Mouse (Mus musculus): ENCODE measurements around the gene Gm10260. TPM values are rescaled to one million over a fixed set of nuclear protein-coding genes. Genes with fewer than 3 reads are reported as not detected.

Gene Gm10260
- polyA plus RNA-seq, 1 experiment: 22.7 TPM

- no peak for TF ChIP-seq GATA1 (IDR thresholded peaks at IDR 0.05; ENCODE audit: low read length)
- no peak for TF ChIP-seq TAL1 (IDR thresholded peaks at IDR 0.05; ENCODE audit: low read length)
- Histone ChIP-seq H3K4me1 (ENCODE audit: control insufficient read depth) (peaks cover 30% of the 10 kb centered on the region), H3K36me3 (ENCODE audit: control insufficient read depth) (no peaks in the 10 kb centered on the region; the same call in 1 of the 2 replicates), H3K9me3 (ENCODE audit: control insufficient read depth, low read length) (no peaks in the 10 kb centered on the region), H3K4me3 (replicated peaks) (no peak overlapping the region), H3K27me3 (ENCODE audit: control insufficient read depth) (no peaks in the 10 kb centered on the region)
Observed at GRCm38 (mm10) chr13:97735931-97736330, 24.5 kb downstream of the Gm10260 start.

- Histone ChIP-seq H3K4me3 (replicated peaks) (no peak overlapping the region), H3K36me3 (ENCODE audit: control insufficient read depth) (no peaks in the 10 kb centered on the region), H3K9me3 (ENCODE audit: control insufficient read depth, low read length) (no peaks in the 10 kb centered on the region), H3K27me3 (ENCODE audit: control insufficient read depth) (no peaks in the 10 kb centered on the region), H3K4me1 (ENCODE audit: control insufficient read depth) (peaks cover 24% of the 10 kb centered on the region)
- TF ChIP-seq TAL1 (IDR thresholded peaks at IDR 0.05; ENCODE audit: low read length) (no peak), GATA1 (IDR thresholded peaks at IDR 0.05; ENCODE audit: low read length) (no peak)
Observed at GRCm38 (mm10) chr13:97734760-97735159, 25.7 kb downstream of the Gm10260 start.

GRCm38 (mm10) chr13:97725160-97725825 is 35.1 kb downstream of the Gm10260 start:
- no peak overlapping the region for H3K4me3 ChIP-seq (replicated peaks)
- H3K9me3 ChIP-seq (ENCODE audit: control insufficient read depth, low read length): no peaks in the 10 kb centered on the region
- TF ChIP-seq GATA1 (IDR thresholded peaks at IDR 0.05; ENCODE audit: low read length): no peak
- no peak for TF ChIP-seq TAL1 (IDR thresholded peaks at IDR 0.05; ENCODE audit: low read length)
- H3K36me3 ChIP-seq (ENCODE audit: control insufficient read depth): no peaks in the 10 kb centered on the region
- no peaks in the 10 kb centered on the region for H3K4me1 ChIP-seq (ENCODE audit: control insufficient read depth)
- H3K27me3 ChIP-seq (ENCODE audit: control insufficient read depth): no peaks in the 10 kb centered on the region; the same call in 1 of the 2 replicates

- no peak overlapping the region for H3K4me3 ChIP-seq (replicated peaks)
- no peaks in the 10 kb centered on the region for H3K4me1 ChIP-seq (ENCODE audit: control insufficient read depth)
- H3K36me3 ChIP-seq (ENCODE audit: control insufficient read depth): no peaks in the 10 kb centered on the region
- no peak for TF ChIP-seq GATA1 (IDR thresholded peaks at IDR 0.05; ENCODE audit: low read length)
- TF ChIP-seq TAL1 (IDR thresholded peaks at IDR 0.05; ENCODE audit: low read length): no peak
- no peaks in the 10 kb centered on the region; the same call in 1 of the 2 replicates for H3K27me3 ChIP-seq (ENCODE audit: control insufficient read depth)
- H3K9me3 ChIP-seq (ENCODE audit: control insufficient read depth, low read length): no peaks in the 10 kb centered on the region
Observed at GRCm38 (mm10) chr13:97724551-97724950, 35.9 kb downstream of the Gm10260 start.

GRCm38 (mm10) chr13:97712506-97713275 is 47.7 kb downstream of the Gm10260 start:
- H3K36me3 ChIP-seq (ENCODE audit: control insufficient read depth): no peaks in the 10 kb centered on the region
- no peaks in the 10 kb centered on the region for H3K9me3 ChIP-seq (ENCODE audit: control insufficient read depth, low read length)
- H3K27me3 ChIP-seq (ENCODE audit: control insufficient read depth): no peaks in the 10 kb centered on the region
- no peak for TF ChIP-seq TAL1 (IDR thresholded peaks at IDR 0.05; ENCODE audit: low read length)
- no peak for TF ChIP-seq GATA1 (IDR thresholded peaks at IDR 0.05; ENCODE audit: low read length)
- H3K4me3 ChIP-seq (replicated peaks): no peak overlapping the region
- no peaks in the 10 kb centered on the region for H3K4me1 ChIP-seq (ENCODE audit: control insufficient read depth)

GRCm38 (mm10) chr13:97711510-97711909 is 48.9 kb downstream of the Gm10260 start:
- Histone ChIP-seq H3K4me1 (ENCODE audit: control insufficient read depth) (no peaks in the 10 kb centered on the region), H3K9me3 (ENCODE audit: control insufficient read depth, low read length) (no peaks in the 10 kb centered on the region), H3K36me3 (ENCODE audit: control insufficient read depth) (no peaks in the 10 kb centered on the region), H3K4me3 (replicated peaks) (no peak overlapping the region), H3K27me3 (ENCODE audit: control insufficient read depth) (no peaks in the 10 kb centered on the region)
- TF ChIP-seq TAL1 (IDR thresholded peaks at IDR 0.05; ENCODE audit: low read length) (no peak), GATA1 (IDR thresholded peaks at IDR 0.05; ENCODE audit: low read length) (no peak)
